Mouse (Mus musculus) macrophage (primary cell): ENCODE data around the gene Pex5. TPM values are rescaled to one million over a fixed set of nuclear protein-coding genes. Genes with fewer than 3 reads are reported as not detected.
A peak's percentile ranks its signal among the peaks of the same experiment; 100 is the strongest.
"Not testable (repeated sequence)": the region's sequence is repeated elsewhere in the genome, so short reads cannot be mapped to it uniquely, and the experiment has no call there.

Source experiments
- H3K27ac ChIP-seq: fragments of 350-480 bp; formaldehyde crosslinking; 2 replicates; pipeline ENCODE4 v1.9.0; 2021
- H3K36me3 ChIP-seq: fragments of 350-480 bp; formaldehyde crosslinking; 2 replicates; pipeline ENCODE4 v1.9.0; 2021; ENCODE audit errors: inconsistent target
- H3K4me3 ChIP-seq: fragments of 350-480 bp; formaldehyde crosslinking; 2 replicates; pipeline ENCODE4 v1.9.0; 2021; ENCODE audit errors: inconsistent target
- H3K79me2 ChIP-seq: fragments of 350-480 bp; formaldehyde crosslinking; 2 replicates; pipeline ENCODE4 v1.9.0; 2021; ENCODE audit errors: inconsistent target
- WGBS: methylation state at CpG from one replicate; pipeline ENCODE4 v1.1.7; 2026; ENCODE audit warnings: inconsistent platforms; ENCODE audit not compliant: missing documents; 5-methylcytosine and 5-hydroxymethylcytosine counted together
- polyA plus RNA-seq: library from polyadenylated mRNA; stranded (reverse); fragments of 250-400 nt; gene quantifications from 3 replicates; pipeline ENCODE4 v1.2.4, GENCODE M21; 2018; ENCODE audit warnings: inconsistent platforms

Gene Pex5
- polyA plus RNA-seq, 1 experiment from 2014 or later, result 10.3 TPM

GRCm38 (mm10) chr6:124413770-124414149 lies 1.1 kb downstream of the Pex5 start:
- Histone ChIP-seq H3K27ac (no peak overlapping the region), H3K4me3 (peak overlapping the region; percentile 60), H3K79me2 (no peaks in the 10 kb centered on the region), H3K36me3 (peaks cover 6% of the 10 kb centered on the region; the same call in 1 of the 2 replicates)
- WGBS, result 71% methylated on average over 3 of the region's 3 CpGs

DNA sequence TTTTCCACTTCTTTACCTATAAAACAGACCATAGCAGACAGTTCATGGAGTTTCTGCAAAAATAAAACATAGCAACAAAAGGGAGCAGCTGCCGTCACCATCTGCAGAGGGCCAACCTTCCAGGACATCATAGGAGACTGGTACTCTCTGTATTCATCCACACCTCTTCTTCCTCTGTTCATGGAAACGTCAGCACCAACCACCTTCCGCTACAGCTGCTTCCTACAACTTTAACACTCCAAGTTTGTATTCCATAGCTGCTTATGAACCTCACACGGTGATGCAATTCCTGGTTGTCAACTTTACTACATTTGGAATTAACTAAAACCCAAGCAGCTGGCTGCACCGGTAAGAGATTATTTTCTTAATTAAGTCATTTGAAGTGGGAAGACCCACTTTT lies 6.5 kb downstream of the Pex5 start:
- H3K79me2 ChIP-seq, result no peaks in the 10 kb centered on the region
- no peak overlapping the region for H3K4me3 ChIP-seq
- H3K36me3 ChIP-seq, result peaks cover 45% of the 10 kb centered on the region
- 94% methylated on average over 5 of the region's 5 CpGs for WGBS
- no peak overlapping the region for H3K27ac ChIP-seq

DNA sequence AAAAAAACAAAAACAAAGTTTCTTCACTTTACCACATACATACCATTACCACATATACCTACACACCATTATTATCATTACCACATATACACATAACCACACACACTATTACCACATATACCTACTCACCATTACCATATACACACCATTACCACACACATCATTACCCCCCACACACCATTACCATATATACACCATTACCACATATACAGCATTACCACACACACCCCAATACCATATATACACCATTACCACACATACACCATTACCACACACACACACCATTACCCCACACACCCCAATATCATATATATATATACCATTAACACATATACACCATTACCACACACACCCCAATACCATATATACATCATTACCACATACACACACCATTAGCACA lies 7.7 kb downstream of the Pex5 start:
- H3K36me3 ChIP-seq, result peaks cover 57% of the 10 kb centered on the region

GRCm38 (mm10) chr6:124406326-124406725 lies 8.5 kb downstream of the Pex5 start:
- H3K36me3 ChIP-seq, result peaks cover 61% of the 10 kb centered on the region
- WGBS, result 94% methylated on average over 10 of the region's 10 CpGs
- H3K4me3 ChIP-seq, result no peak overlapping the region
- H3K79me2 ChIP-seq, result no peaks in the 10 kb centered on the region
- no peak overlapping the region for H3K27ac ChIP-seq

More for the DNA sequence above, 7.7 kb downstream of the Pex5 start:
- Histone ChIP-seq H3K27ac (no peak overlapping the region), H3K4me3 (no peak overlapping the region), H3K79me2 (no peaks in the 10 kb centered on the region)

DNA sequence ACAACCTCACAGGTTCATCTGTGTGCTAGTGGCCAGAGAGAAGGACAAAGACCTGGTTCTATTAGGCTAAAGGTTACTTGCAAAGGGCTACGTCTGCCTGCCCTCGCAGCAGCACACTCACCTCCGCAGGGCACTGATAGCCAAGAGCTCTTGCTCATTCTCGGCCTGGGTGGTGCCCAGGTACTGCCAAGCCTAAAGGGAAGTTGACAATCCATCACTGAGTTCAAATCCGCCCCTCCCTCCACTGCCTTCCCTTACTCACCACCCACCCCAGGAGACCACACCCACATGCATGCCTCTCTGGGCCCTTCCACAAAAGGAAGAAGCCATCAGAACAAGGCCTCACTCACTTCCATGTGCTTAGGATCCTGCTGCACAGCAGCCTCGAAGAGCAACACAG lies 15.1 kb downstream of the Pex5 start:
- H3K79me2 ChIP-seq, result no peaks in the 10 kb centered on the region
- 91% methylated on average over 6 of the region's 6 CpGs for WGBS
- H3K27ac ChIP-seq, result no peak overlapping the region
- no peak overlapping the region for H3K4me3 ChIP-seq
- peaks cover 79% of the 10 kb centered on the region for H3K36me3 ChIP-seq

GRCm38 (mm10) chr6:124394991-124395390 lies 19.9 kb downstream of the Pex5 start:
- peaks cover 34% of the 10 kb centered on the region for H3K36me3 ChIP-seq
- not testable (repeated sequence) for H3K79me2 ChIP-seq, H3K4me3 ChIP-seq, H3K27ac ChIP-seq
- 90% methylated on average over 2 of the region's 3 CpGs for WGBS

DNA sequence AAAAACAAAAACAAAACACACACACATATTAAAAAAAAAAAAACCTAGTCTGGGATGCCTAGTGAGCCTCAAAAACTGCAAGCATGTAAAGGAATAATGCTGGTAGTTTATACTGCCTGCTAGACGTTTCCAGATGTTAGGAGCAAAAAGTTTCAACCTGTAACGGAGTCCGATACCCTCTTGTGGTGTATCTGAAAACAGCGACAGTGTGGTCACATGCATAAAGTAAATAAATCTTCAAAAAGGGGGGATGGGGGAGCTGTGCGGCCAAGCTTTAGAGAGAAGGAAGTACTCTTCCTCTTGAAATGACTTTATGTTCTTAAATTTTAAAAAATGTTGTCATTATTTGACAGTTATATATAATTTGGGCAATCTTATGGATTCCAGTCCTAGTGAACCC lies 34.7 kb downstream of the Pex5 start:
- H3K36me3 ChIP-seq, result no peaks in the 10 kb centered on the region
- WGBS, result 4% methylated on average over 5 of the region's 5 CpGs
- H3K4me3 ChIP-seq, result no peak overlapping the region
- no peaks in the 10 kb centered on the region for H3K79me2 ChIP-seq
- H3K27ac ChIP-seq, result peak overlapping the region; percentile 22; the same call in 1 of the 2 replicates

GRCm38 (mm10) chr6:124379331-124379730 lies 35.5 kb downstream of the Pex5 start:
- no peaks in the 10 kb centered on the region for H3K79me2 ChIP-seq
- 25% methylated on average over 10 of the region's 10 CpGs for WGBS
- H3K36me3 ChIP-seq, result no peaks in the 10 kb centered on the region
- no peak overlapping the region for H3K27ac ChIP-seq
- H3K4me3 ChIP-seq, result no peak overlapping the region

DNA sequence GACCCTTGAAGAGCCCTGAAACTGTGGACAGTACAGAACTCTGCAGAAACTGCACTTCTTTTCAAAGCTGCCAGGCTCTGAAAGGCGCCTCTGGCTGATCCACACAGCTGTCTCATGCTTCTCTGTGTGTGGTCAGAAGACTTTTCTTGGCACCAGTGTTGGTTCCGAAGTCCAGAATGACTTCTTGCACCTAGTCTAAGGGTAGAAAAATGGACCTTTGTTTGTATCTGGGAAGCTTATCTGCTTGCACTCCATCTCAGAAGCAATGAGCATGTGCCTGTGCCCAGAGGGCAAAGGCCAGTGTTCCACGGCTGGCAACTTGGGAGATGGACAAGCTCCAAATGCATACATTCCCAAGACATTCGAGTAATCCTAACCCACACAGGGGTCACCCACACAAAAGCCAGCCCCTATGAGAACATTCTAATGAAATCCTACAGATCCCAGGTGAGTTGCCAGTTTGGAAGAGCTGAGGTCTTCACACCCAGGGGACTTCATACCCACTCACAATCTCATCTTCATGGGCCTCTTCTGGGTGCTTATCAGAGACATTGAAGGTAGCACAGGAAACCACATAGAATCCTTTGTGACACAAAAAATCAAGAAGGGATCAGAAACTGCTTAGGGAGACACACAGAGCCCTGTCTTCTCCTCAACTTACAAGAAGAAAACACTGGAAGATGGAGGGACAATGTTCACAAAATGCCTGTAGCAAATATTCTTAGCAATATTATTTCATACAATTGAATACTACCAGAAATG lies 37.2 kb downstream of the Pex5 start:
- WGBS, result 94% methylated on average over 4 of the region's 4 CpGs
- no peak overlapping the region for H3K27ac ChIP-seq
- H3K36me3 ChIP-seq, result no peaks in the 10 kb centered on the region
- H3K79me2 ChIP-seq, result no peaks in the 10 kb centered on the region
- H3K4me3 ChIP-seq, result no peak overlapping the region

DNA sequence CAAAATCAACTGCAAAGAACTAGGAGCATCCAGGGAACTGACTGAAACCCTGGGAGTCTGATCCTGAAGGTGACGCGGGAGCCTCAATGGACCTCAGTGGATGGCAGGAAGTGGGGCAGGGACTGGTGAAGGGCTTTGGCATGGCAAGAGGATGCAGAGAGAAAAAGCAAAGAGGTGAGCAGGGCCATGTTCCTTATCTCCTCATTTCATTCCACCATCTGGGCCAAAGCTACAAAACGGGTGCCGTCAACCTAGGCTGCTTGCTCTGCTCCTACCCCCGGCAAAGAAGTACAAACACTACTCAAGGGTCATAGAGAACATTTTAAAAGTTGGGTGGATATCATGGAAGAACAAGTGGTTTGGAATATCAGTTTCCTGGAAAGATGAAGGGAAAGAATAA lies 38.6 kb downstream of the Pex5 start:
- H3K27ac ChIP-seq, result peak overlapping the region; percentile 98
- H3K36me3 ChIP-seq, result no peaks in the 10 kb centered on the region
- H3K79me2 ChIP-seq, result no peaks in the 10 kb centered on the region
- WGBS, result 78% methylated on average over 4 of the region's 5 CpGs
- H3K4me3 ChIP-seq, result no peak overlapping the region

DNA sequence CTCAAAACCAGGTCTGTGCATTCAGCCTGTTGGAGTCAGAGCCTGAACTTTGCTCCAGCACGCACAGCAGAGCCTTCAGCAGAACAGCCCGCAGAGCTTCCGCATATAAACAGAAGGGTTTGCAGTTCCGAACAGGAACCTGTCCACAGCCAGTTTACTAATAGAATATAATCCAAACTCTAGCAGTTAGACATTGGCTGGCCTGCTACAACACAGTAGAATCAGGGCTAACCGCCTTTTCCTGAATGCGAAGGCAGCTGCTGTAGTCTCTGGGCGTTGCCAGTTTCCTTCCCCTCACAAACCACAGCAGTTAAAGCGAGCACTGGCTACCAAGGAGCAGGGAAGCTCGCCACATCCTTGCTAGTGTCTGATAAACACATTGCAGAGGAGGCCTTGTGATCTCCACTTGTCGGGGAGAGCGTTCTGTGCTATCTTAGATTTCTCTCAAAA lies 39.4 kb downstream of the Pex5 start:
- Histone ChIP-seq H3K36me3 (no peaks in the 10 kb centered on the region), H3K79me2 (no peaks in the 10 kb centered on the region), H3K4me3 (no peak overlapping the region), H3K27ac (peak overlapping the region; percentile 98)
- 2% methylated on average over 10 of the region's 11 CpGs for WGBS

DNA sequence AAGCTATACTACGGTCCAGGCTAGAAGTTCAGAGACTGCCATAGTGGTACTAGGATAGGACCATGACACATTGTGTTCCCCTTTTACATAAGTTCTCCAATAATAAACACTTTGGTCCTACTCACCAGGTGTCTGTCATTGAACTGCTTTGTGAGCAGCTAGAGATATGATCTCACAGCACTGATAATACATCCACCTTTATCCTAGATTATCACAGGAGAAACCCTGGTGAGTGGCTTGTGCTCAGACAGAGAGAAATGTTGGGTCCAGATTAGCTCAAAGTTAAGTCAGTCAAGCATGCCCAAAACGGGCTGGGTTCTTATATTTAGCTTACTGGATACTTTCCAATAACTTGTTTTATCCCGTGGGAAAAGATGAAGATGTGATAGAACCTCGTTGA lies 40.2 kb downstream of the Pex5 start:
- Histone ChIP-seq H3K4me3 (no peak overlapping the region), H3K79me2 (no peaks in the 10 kb centered on the region), H3K36me3 (no peaks in the 10 kb centered on the region), H3K27ac (peak overlapping the region; percentile 98)
- WGBS, result 26% methylated on average over 4 of the region's 4 CpGs

GRCm38 (mm10) chr6:124373584-124374206 lies 41.2 kb downstream of the Pex5 start:
- WGBS, result 8% methylated on average over 6 of the region's 6 CpGs
- peak overlapping the region; percentile 98 for H3K27ac ChIP-seq

GRCm38 (mm10) chr6:124364328-124364727 lies 50.5 kb downstream of the Pex5 start:
- H3K4me3 ChIP-seq, result no peak overlapping the region
- no peaks in the 10 kb centered on the region for H3K79me2 ChIP-seq
- H3K27ac ChIP-seq, result no peak overlapping the region
- H3K36me3 ChIP-seq, result no peaks in the 10 kb centered on the region
- 77% methylated on average over 5 of the region's 5 CpGs for WGBS

More at GRCm38 (mm10) chr6:124373584-124374206, 41.2 kb downstream of the Pex5 start:
- Histone ChIP-seq H3K36me3 (no peaks in the 10 kb centered on the region), H3K4me3 (no peak overlapping the region), H3K79me2 (no peaks in the 10 kb centered on the region)

- Histone ChIP-seq H3K4me3 (no peak overlapping the region), H3K27ac (no peak overlapping the region), H3K36me3 (no peaks in the 10 kb centered on the region), H3K79me2 (no peaks in the 10 kb centered on the region)
- 59% methylated on average over 4 of the region's 6 CpGs for WGBS
Observed at GRCm38 (mm10) chr6:124360549-124360948, 54.3 kb downstream of the Pex5 start.
